ENCODE assay signal across 8 mouse cellular contexts in genomic region chr2:70629339-70629761, GRCm38 (mm10). TPM values are rescaled to one million over a fixed set of nuclear protein-coding genes. Genes with fewer than 3 reads are reported as not detected.
DNase-seq lines count a peak whose midpoint lies in the region; ATAC-seq lines count a peak whose summit lies in the region.

No protein-coding gene starts in this region.

- peak overlapping the region; percentile 63 for H3K9ac ChIP-seq in heart, embryonic 13.5 days
- H3K9ac ChIP-seq in heart, embryonic 16.5 days (ENCODE audit: low read length) = no peak overlapping the region
- 0 out of 2 replicates have a peak overlapping the region, but pooled peaks have one; percentile 1 for H3K9ac ChIP-seq in midbrain, embryonic 13.5 days (replicated peaks)

- peaks cover 14% of the 10 kb centered on the region for H3K4me1 ChIP-seq in heart, embryonic 13.5 days
- 0 out of 2 replicates have a peak, but pooled peaks cover 6% of the 10 kb centered on the region for H3K4me1 ChIP-seq in heart, embryonic 16.5 days (ENCODE audit: control insufficient read depth, insufficient read depth, low read length)
- peaks cover 5% of the 10 kb centered on the region for H3K4me1 ChIP-seq in midbrain, embryonic 13.5 days (replicated peaks)

- ATAC-seq in heart, embryonic 13.5 days (ENCODE audit: extremely low read depth, insufficient number of reproducible peaks, low FRiP score, low TSS enrichment) = peak; percentile 42; the same call in 1 of the 2 replicates
- ATAC-seq in heart, embryonic 16.5 days (replicated peaks; ENCODE audit: extremely low read depth, insufficient read depth, low FRiP score) = peak; percentile 80; the same call in 1 of the 2 replicates
- ATAC-seq in midbrain, embryonic 13.5 days = peak; percentile 91
- no peak for ATAC-seq in monocyte, adult 5-6 weeks (replicated peaks; ENCODE audit: insufficient number of reproducible peaks, low FRiP score, low TSS enrichment, poor library complexity, severe bottlenecking)

- WGBS in heart, embryonic 13.5 days = 13% methylated on average over 10 of the region's 10 CpGs
- WGBS in heart, embryonic 16.5 days = 13% methylated on average over 10 of the region's 10 CpGs
- 27% methylated on average over 10 of the region's 10 CpGs for WGBS in midbrain, embryonic 13.5 days

- H3K4me3 ChIP-seq in heart, embryonic 13.5 days = peak overlapping the region; percentile 38
- H3K4me3 ChIP-seq in heart, embryonic 16.5 days (ENCODE audit: low read length) = peak overlapping the region; percentile 34
- H3K4me3 ChIP-seq in midbrain, embryonic 13.5 days (replicated peaks) = peak overlapping the region; percentile 26

- H3K27me3 ChIP-seq in heart, embryonic 13.5 days (replicated peaks) = no peaks in the 10 kb centered on the region
- no peaks in the 10 kb centered on the region for H3K27me3 ChIP-seq in heart, embryonic 16.5 days (ENCODE audit: control insufficient read depth, insufficient read depth, low read length)
- no peaks in the 10 kb centered on the region for H3K27me3 ChIP-seq in midbrain, embryonic 13.5 days

- H3K9me3 ChIP-seq in heart, embryonic 13.5 days = no peaks in the 10 kb centered on the region
- H3K9me3 ChIP-seq in heart, embryonic 16.5 days (replicated peaks; ENCODE audit: control insufficient read depth, low read length) = no peaks in the 10 kb centered on the region
- H3K9me3 ChIP-seq in midbrain, embryonic 13.5 days = no peaks in the 10 kb centered on the region

- DNase-seq in heart, adult 9 months (ENCODE audit: low spot score in 2 of 2) = no peak
- peak; percentile 78 for DNase-seq in ZHBTc4 (ENCODE audit: low read depth, low spot score)
- peak; percentile 72 for DNase-seq in kidney, postnatal 14 days
- no peak for DNase-seq in adrenal gland, adult 8-10 months

- H3K27ac ChIP-seq in heart, embryonic 13.5 days (replicated peaks) = no peak overlapping the region
- no peak overlapping the region for H3K27ac ChIP-seq in heart, embryonic 16.5 days (ENCODE audit: low read length)
- 0 out of 2 replicates have a peak overlapping the region, but pooled peaks have one; percentile 31 for H3K27ac ChIP-seq in midbrain, embryonic 13.5 days

- H3K36me3 ChIP-seq in heart, embryonic 13.5 days = no peaks in the 10 kb centered on the region
- H3K36me3 ChIP-seq in heart, embryonic 16.5 days (ENCODE audit: control insufficient read depth, insufficient read depth) = no peaks in the 10 kb centered on the region
- no peaks in the 10 kb centered on the region for H3K36me3 ChIP-seq in midbrain, embryonic 13.5 days

- peak overlapping the region; percentile 64 for H3K4me2 ChIP-seq in heart, embryonic 13.5 days
- peak overlapping the region; percentile 57 for H3K4me2 ChIP-seq in heart, embryonic 16.5 days (ENCODE audit: low read depth, low read length)
- peak overlapping the region; percentile 42 for H3K4me2 ChIP-seq in midbrain, embryonic 13.5 days (replicated peaks)

RNA-seq across cellular contexts. Expression of gene Gorasp2, which starts 32.0 kb away (rescaled TPM):
- 145 and 147 TPM in 2 replicates for polyA plus RNA-seq in heart, embryonic 13.5 days (2015; fragmentation: Nextera tagmentation; extraction: Ambion mirVana)
- polyA plus RNA-seq in heart, embryonic 16.5 days (2015; fragmentation: Nextera tagmentation; extraction: Ambion mirVana) = 128 and 131 TPM in 2 replicates
- polyA plus RNA-seq in midbrain, embryonic 13.5 days (2015; fragmentation: Nextera tagmentation; extraction: Ambion mirVana) = 123 and 125 TPM in 2 replicates
- total RNA-seq in monocyte, adult 5-6 weeks (2017) = 36.6 to 41.3 TPM (median 39.7 TPM) in 3 replicates
- total RNA-seq in adrenal gland, adult 8-10 months (2022) = 100 to 1,000 TPM; 112 to 131 (median 121) TPM

RNA-seq across cellular contexts. Expression of gene Gm26558, which starts 32.6 kb away (rescaled TPM):
- polyA plus RNA-seq in heart, embryonic 13.5 days (2015; fragmentation: Nextera tagmentation; extraction: Ambion mirVana) = 2.0 and 2.3 TPM in 2 replicates
- 2.7 and 3.0 TPM in 2 replicates for polyA plus RNA-seq in heart, embryonic 16.5 days (2015; fragmentation: Nextera tagmentation; extraction: Ambion mirVana)
- polyA plus RNA-seq in midbrain, embryonic 13.5 days (2015; fragmentation: Nextera tagmentation; extraction: Ambion mirVana) = 2.7 and 3.4 TPM in 2 replicates
- total RNA-seq in monocyte, adult 5-6 weeks (2017) = not detected in 3 replicates
- under 1 TPM in 2 of 4 experiments, not detected in 2; 0.35 to 0.66 TPM for total RNA-seq in adrenal gland, adult 8-10 months (2022)

Comparison
In these comparisons a context has a peak if more than half of its experiments do, and no peak if none do; other contexts are left out.
1. DNase-seq: peak in ZHBTc4 (single experiment) and kidney, postnatal 14 days (single experiment); none in heart, adult 9 months (0 of 2) and adrenal gland, adult 8-10 months (single experiment).
2. Peak in every context shown above with its lines, with median percentiles within 50 percentile points of each other: H3K4me2 ChIP-seq and H3K4me3 ChIP-seq.